Mouse (Mus musculus) midbrain, embryonic 16.5 days (tissue): Measurements from ENCODE around the gene Mia. TPM values are rescaled to one million over a fixed set of nuclear protein-coding genes. Genes with fewer than 3 reads are reported as not detected.

Experiments
- ATAC-seq: fragments of 200-750 bp; cut with Nextera tagmentation; 2 replicates; pipeline ENCODE4 v1.8.0; 2017; ENCODE audit warnings: moderate TSS enrichment
- H3K27ac ChIP-seq: fragments of 300-500 bp; sonication (generic); 2 replicates; pipeline ENCODE4 v1.5.1; 2014; ENCODE audit warnings: mild to moderate bottlenecking, low read length, mixed read lengths
- H3K27me3 ChIP-seq: fragments of 300-500 bp; sonication (generic); 2 replicates; pipeline ENCODE4 v1.6.1; 2014; ENCODE audit warnings: low read depth, low read length, mixed read lengths; ENCODE audit not compliant: control insufficient read depth, insufficient read depth
- H3K36me3 ChIP-seq: fragments of 300-500 bp; sonication (generic); 2 replicates; pipeline ENCODE4 v1.6.1; 2014; ENCODE audit warnings: mild to moderate bottlenecking, low read length, moderate library complexity, mixed read lengths; ENCODE audit not compliant: control insufficient read depth, insufficient read depth
- H3K4me1 ChIP-seq: fragments of 300-500 bp; sonication (generic); 2 replicates; pipeline ENCODE4 v1.6.1; 2014; ENCODE audit warnings: mild to moderate bottlenecking, low read length, mixed read lengths; ENCODE audit not compliant: control insufficient read depth, insufficient read depth
- H3K4me2 ChIP-seq: fragments of 300-500 bp; sonication (generic); 2 replicates; pipeline ENCODE4 v1.6.1; 2014; ENCODE audit warnings: mild to moderate bottlenecking, low read length, mixed read lengths
- H3K4me3 ChIP-seq: fragments of 300-500 bp; sonication (generic); 2 replicates; pipeline ENCODE4 v1.5.1; 2014; ENCODE audit warnings: low read depth, mild to moderate bottlenecking, low read length, moderate library complexity, mixed read lengths
- H3K9ac ChIP-seq: fragments of 300-500 bp; sonication (generic); 2 replicates; pipeline ENCODE4 v1.6.1; 2014; ENCODE audit warnings: low read depth, low read length, mixed read lengths
- H3K9me3 ChIP-seq: fragments of 300-500 bp; sonication (generic); replicated peaks from 2 replicates; pipeline ENCODE4 v1.6.1; 2014; ENCODE audit warnings: mild to moderate bottlenecking, low read length, mixed read lengths; ENCODE audit not compliant: control insufficient read depth, poor library complexity, severe bottlenecking
- WGBS: fragments of 180-500 bp; shearing (Covaris S2); extraction: QIAGEN DNeasy Blood & Tissue Kit; methylation state at CpG from one replicate; pipeline ENCODE4 v1.1.7; 2014; 5-methylcytosine and 5-hydroxymethylcytosine counted together
- polyA plus RNA-seq: library from polyadenylated mRNA; unstranded; fragments of >200 nt; fragmentation: Nextera tagmentation; extraction: Ambion mirVana; gene quantifications from 2 replicates; pipeline ENCODE4 v1.2.1, GENCODE M21; 2015

The Mia gene
- polyA plus RNA-seq, 1 experiment from 2014 or later = 18.8 TPM

GRCm38 (mm10) chr7:27219937-27220336, 39.0 kb upstream of the Mia start:
- H3K9ac ChIP-seq = no peak overlapping the region
- H3K4me3 ChIP-seq = no peak overlapping the region
- no peak overlapping the region for H3K27ac ChIP-seq
- 81% methylated on average over 11 of the region's 11 CpGs for WGBS
- no peaks in the 10 kb centered on the region for H3K27me3 ChIP-seq
- ATAC-seq = no peak
- H3K4me1 ChIP-seq = peaks cover 19% of the 10 kb centered on the region
- H3K36me3 ChIP-seq = peaks cover 9% of the 10 kb centered on the region; the same call in 1 of the 2 replicates
- H3K9me3 ChIP-seq = no peaks in the 10 kb centered on the region
- no peak overlapping the region for H3K4me2 ChIP-seq

- Histone ChIP-seq H3K9me3 (no peaks in the 10 kb centered on the region), H3K9ac (no peak overlapping the region), H3K27ac (no peak overlapping the region), H3K4me3 (no peak overlapping the region), H3K27me3 (no peaks in the 10 kb centered on the region), H3K4me1 (peaks cover 5% of the 10 kb centered on the region), H3K4me2 (no peak overlapping the region), H3K36me3 (peaks cover 14% of the 10 kb centered on the region)
- WGBS = 85% methylated on average over 7 of the region's 7 CpGs
- no peak for ATAC-seq
Observed at GRCm38 (mm10) chr7:27218586-27218985, 37.6 kb upstream of the Mia start.

- no peaks in the 10 kb centered on the region for H3K9me3 ChIP-seq
- H3K4me2 ChIP-seq = no peak overlapping the region
- 91% methylated on average over 2 of the region's 2 CpGs for WGBS
- H3K27ac ChIP-seq = no peak overlapping the region
- H3K9ac ChIP-seq = no peak overlapping the region
- H3K4me3 ChIP-seq = no peak overlapping the region
- no peaks in the 10 kb centered on the region for H3K27me3 ChIP-seq
- peaks cover 40% of the 10 kb centered on the region for H3K36me3 ChIP-seq
- ATAC-seq = no peak
- H3K4me1 ChIP-seq = no peaks in the 10 kb centered on the region
Observed at GRCm38 (mm10) chr7:27212626-27213025, 31.7 kb upstream of the Mia start.

GRCm38 (mm10) chr7:27203730-27204449, 22.9 kb upstream of the Mia start:
- ATAC-seq = no peak
- WGBS = 96% methylated on average over 8 of the region's 8 CpGs
- H3K27ac ChIP-seq = no peak overlapping the region
- H3K4me1 ChIP-seq = no peaks in the 10 kb centered on the region
- no peak overlapping the region for H3K4me2 ChIP-seq
- no peak overlapping the region for H3K4me3 ChIP-seq
- H3K27me3 ChIP-seq = no peaks in the 10 kb centered on the region
- H3K9ac ChIP-seq = no peak overlapping the region
- peaks cover 25% of the 10 kb centered on the region for H3K36me3 ChIP-seq
- H3K9me3 ChIP-seq = no peaks in the 10 kb centered on the region

GRCm38 (mm10) chr7:27198779-27199178, 17.8 kb upstream of the Mia start:
- Histone ChIP-seq H3K27ac (no peak overlapping the region), H3K36me3 (0 out of 2 replicates have a peak, but pooled peaks cover 4% of the 10 kb centered on the region), H3K4me3 (no peak overlapping the region), H3K4me1 (peaks cover 18% of the 10 kb centered on the region), H3K27me3 (no peaks in the 10 kb centered on the region), H3K4me2 (no peak overlapping the region), H3K9ac (no peak overlapping the region), H3K9me3 (no peaks in the 10 kb centered on the region)
- WGBS = 93% methylated on average over 8 of the region's 8 CpGs
- ATAC-seq = no peak

GRCm38 (mm10) chr7:27198355-27198754, 17.4 kb upstream of the Mia start:
- Histone ChIP-seq H3K4me2 (no peak overlapping the region), H3K9ac (no peak overlapping the region), H3K36me3 (peaks cover 7% of the 10 kb centered on the region; the same call in 1 of the 2 replicates), H3K4me1 (peaks cover 22% of the 10 kb centered on the region), H3K9me3 (no peaks in the 10 kb centered on the region), H3K27me3 (no peaks in the 10 kb centered on the region), H3K4me3 (no peak overlapping the region), H3K27ac (no peak overlapping the region)
- no peak for ATAC-seq

- H3K4me2 ChIP-seq = no peak overlapping the region
- H3K27ac ChIP-seq = no peak overlapping the region
- ATAC-seq = no peak
- no peak overlapping the region for H3K9ac ChIP-seq
- H3K9me3 ChIP-seq = no peaks in the 10 kb centered on the region
- H3K4me1 ChIP-seq = peaks cover 27% of the 10 kb centered on the region
- H3K4me3 ChIP-seq = no peak overlapping the region
- peaks cover 10% of the 10 kb centered on the region; the same call in 1 of the 2 replicates for H3K36me3 ChIP-seq
- WGBS = 91% methylated on average over 8 of the region's 8 CpGs
- H3K27me3 ChIP-seq = no peaks in the 10 kb centered on the region
Observed at GRCm38 (mm10) chr7:27197634-27198033, 16.7 kb upstream of the Mia start.

- peaks cover 27% of the 10 kb centered on the region for H3K4me1 ChIP-seq
- ATAC-seq = no peak
- WGBS = 86% methylated on average over 3 of the region's 3 CpGs
- H3K27ac ChIP-seq = no peak overlapping the region
- H3K9ac ChIP-seq = no peak overlapping the region
- H3K27me3 ChIP-seq = no peaks in the 10 kb centered on the region
- H3K4me2 ChIP-seq = no peak overlapping the region
- no peaks in the 10 kb centered on the region for H3K9me3 ChIP-seq
- no peak overlapping the region for H3K4me3 ChIP-seq
- peaks cover 11% of the 10 kb centered on the region for H3K36me3 ChIP-seq
Observed at GRCm38 (mm10) chr7:27197136-27197535, 16.2 kb upstream of the Mia start.

- Histone ChIP-seq H3K4me3 (peak within 1 kb of the TSS; percentile 91), H3K4me2 (peak within 1 kb of the TSS; percentile 85), H3K27me3 (no peaks in the 10 kb centered on the region), H3K27ac (peak within 1 kb of the TSS; percentile 97), H3K4me1 (peaks cover 27% of the 10 kb centered on the region), H3K9ac (peak within 1 kb of the TSS; percentile 91), H3K36me3 (peaks cover 21% of the 10 kb centered on the region), H3K9me3 (no peaks in the 10 kb centered on the region)
- WGBS = 1% methylated on average over 64 of the region's 64 CpGs
- ATAC-seq = peak; percentile 98
Observed at GRCm38 (mm10) chr7:27195681-27196611, 15.0 kb upstream of the Mia start, which contains the start of the genes BC024978 and Snrpa. Gene BC024978 (plus strand): TSS chr7:27195781. Gene Snrpa (minus strand): TSS chr7:27196271.
